Mouse (Mus musculus) heart, adult 2 months (tissue): ENCODE measurements around the gene Slc39a9. TPM values are rescaled to one million over a fixed set of nuclear protein-coding genes. Genes with fewer than 3 reads are reported as not detected.

Experiments
- DNase-seq, 2 experiments: peaks; one replicate each; pipeline ENCODE4 v3.0.0; 2021
- H3K27ac ChIP-seq: fragments of 200-600 bp; 2 replicates; pipeline ENCODE4 v1.8.1; 2022
- H3K27me3 ChIP-seq: fragments of 200-500 bp; 2 replicates; pipeline ENCODE4 v1.6.1; 2012; ENCODE audit warnings: mild to moderate bottlenecking, low read length, inconsistent platforms, mixed read lengths; ENCODE audit not compliant: control insufficient read depth, insufficient read depth
- H3K36me3 ChIP-seq: fragments of 200-500 bp; 2 replicates; pipeline ENCODE4 v1.6.1; 2012; ENCODE audit warnings: low read length, inconsistent platforms; ENCODE audit not compliant: control insufficient read depth, insufficient read depth
- H3K4me1 ChIP-seq: fragments of 200-500 bp; 2 replicates; pipeline ENCODE4 v1.6.1; 2011; ENCODE audit warnings: low read length; ENCODE audit not compliant: control insufficient read depth, insufficient read depth
- H3K4me3 ChIP-seq: fragments of 200-600 bp; 2 replicates; pipeline ENCODE4 v1.8.1; 2022
- H3K79me2 ChIP-seq: fragments of 200-500 bp; replicated peaks from 2 replicates; pipeline ENCODE4 v1.6.1; 2012; ENCODE audit warnings: mild to moderate bottlenecking, inconsistent platforms, low read length, moderate library complexity, mixed read lengths; ENCODE audit not compliant: control insufficient read depth, insufficient read depth
- H3K9ac ChIP-seq: fragments of 200-500 bp; 2 replicates; pipeline ENCODE4 v1.6.1; 2012; ENCODE audit warnings: low read depth, mild to moderate bottlenecking, control low read depth, inconsistent platforms, low read length, mixed read lengths
- CTCF ChIP-seq: fragments of 200-600 bp; IDR thresholded peaks from 2 replicates; pipeline ENCODE4 v1.8.1; 2022; ENCODE audit warnings: antibody characterized with exemption, mild to moderate bottlenecking, moderate library complexity
- EP300 ChIP-seq: fragments of 200-500 bp; IDR thresholded peaks from 2 replicates; pipeline ENCODE4 v1.6.1; 2011; ENCODE audit warnings: low read depth, low read length, control low read depth; ENCODE audit not compliant: insufficient read depth
- POLR2A ChIP-seq: fragments of 200-500 bp; IDR thresholded peaks from 2 replicates; pipeline ENCODE4 v1.6.1; 2011; ENCODE audit warnings: mild to moderate bottlenecking, low read depth, low read length, control low read depth; ENCODE audit not compliant: insufficient read depth
- WGBS: fragments of 180-500 bp; shearing (Covaris S2); methylation state at CpG from one replicate; pipeline ENCODE4 v1.1.7; 2018; 5-methylcytosine and 5-hydroxymethylcytosine counted together
- intact Hi-C: fragments of 180-260 bp; cut with DNase I; formaldehyde crosslinking; loops from one replicate; pipeline ENCODE4 v1.15.1; 2025
- polyA plus RNA-seq: library from polyadenylated mRNA; depleted of rRNA; stranded (reverse); fragments of >200 nt; gene quantifications from 2 replicates; pipeline ENCODE4 v1.2.3, GENCODE M21; 2012; rRNA removed
- total RNA-seq, 2 experiments: library from RNA; stranded (reverse); gene quantifications; 2 replicates each; pipeline ENCODE4 v1.2.3; 2021

Gene Slc39a9
- total and polyA plus RNA-seq, 3 experiments, result 15.6 to 18.1 (median 17.4) TPM

- WGBS, result 14% methylated on average over 1 of the region's 1 CpGs
- Histone ChIP-seq H3K9ac (no peak overlapping the region), H3K36me3 (no peaks in the 10 kb centered on the region), H3K4me3 (no peak overlapping the region), H3K27me3 (no peaks in the 10 kb centered on the region), H3K27ac (no peak overlapping the region), H3K4me1 (no peaks in the 10 kb centered on the region), H3K79me2 (no peaks in the 10 kb centered on the region)
- DNase-seq, result no peak
- no peak for TF ChIP-seq CTCF
- no peak for TF ChIP-seq POLR2A
- TF ChIP-seq EP300, result no peak
- intact Hi-C loops, result loop anchor here (5.0 to 10.0 kb wide), 2 partner anchors 231 to 333 kb away; no protein-coding TSS in a partner anchor
Measured at GRCm38 (mm10) chr12:80728207-80728606, 84.5 kb downstream of the Slc39a9 start.

GRCm38 (mm10) chr12:80728814-80729213 is 85.1 kb downstream of the Slc39a9 start:
- WGBS, result 44% methylated on average over 2 of the region's 2 CpGs
- Histone ChIP-seq H3K27me3 (no peaks in the 10 kb centered on the region), H3K4me1 (no peaks in the 10 kb centered on the region), H3K9ac (no peak overlapping the region), H3K27ac (no peak overlapping the region), H3K36me3 (no peaks in the 10 kb centered on the region), H3K4me3 (no peak overlapping the region), H3K79me2 (no peaks in the 10 kb centered on the region)
- DNase-seq, result no peak
- TF ChIP-seq EP300 (no peak), CTCF (peak; percentile 61), POLR2A (no peak)
- intact Hi-C loops, result loop anchor here (5.0 to 10.0 kb wide), 2 partner anchors 232 to 334 kb away; no protein-coding TSS in a partner anchor

- TF ChIP-seq CTCF, result no peak
- no peak overlapping the region for H3K4me3 ChIP-seq
- WGBS, result 68% methylated on average over 12 of the region's 12 CpGs
Measured at GRCm38 (mm10) chr12:80729758-80730530, 86.3 kb downstream of the Slc39a9 start.

GRCm38 (mm10) chr12:80730567-80730966 is 86.9 kb downstream of the Slc39a9 start:
- WGBS, result 6% methylated on average over 9 of the region's 9 CpGs
- H3K79me2 ChIP-seq, result no peaks in the 10 kb centered on the region
- H3K27ac ChIP-seq, result no peak overlapping the region
- intact Hi-C loops, result loop anchor here (2.0 kb wide), 1 partner anchor 28 kb away; no protein-coding TSS in a partner anchor
- TF ChIP-seq EP300 (no peak), POLR2A (no peak), CTCF (peak; percentile 66)
- no peak overlapping the region for H3K4me3 ChIP-seq
- no peak overlapping the region for H3K9ac ChIP-seq
- no peaks in the 10 kb centered on the region for H3K4me1 ChIP-seq
- no peaks in the 10 kb centered on the region for H3K36me3 ChIP-seq
- peak; percentile 26 to 31 for DNase-seq
- H3K27me3 ChIP-seq, result no peaks in the 10 kb centered on the region

More at GRCm38 (mm10) chr12:80729758-80730530, 86.3 kb downstream of the Slc39a9 start:
- H3K27ac ChIP-seq, result no peak overlapping the region
- H3K27me3 ChIP-seq, result no peaks in the 10 kb centered on the region
- H3K9ac ChIP-seq, result no peak overlapping the region
- no peak for DNase-seq
- no peaks in the 10 kb centered on the region for H3K79me2 ChIP-seq
- intact Hi-C loops, result loop anchor here (2.0 to 10.0 kb wide), 3 partner anchors 29 to 335 kb away; no protein-coding TSS in a partner anchor
- H3K36me3 ChIP-seq, result no peaks in the 10 kb centered on the region
- H3K4me1 ChIP-seq, result no peaks in the 10 kb centered on the region

Other genes starting within 250 kb of the Slc39a9 start
- 10 to 100 TPM; 32.4 to 38.1 TPM for gene Dcaf5, start 207.3 kb upstream of the Slc39a9 start, total RNA-seq
- gene Dcaf5, start 207.3 kb upstream of the Slc39a9 start, polyA plus RNA-seq, result 15.9 and 24.9 TPM in 2 replicates
- 10 to 100 TPM; 12.9 to 16.8 TPM for gene Exd2, start 180.8 kb upstream of the Slc39a9 start, total RNA-seq
- gene Exd2, start 180.8 kb upstream of the Slc39a9 start, polyA plus RNA-seq, result 10.2 and 16.4 TPM in 2 replicates
- 1 to 10 TPM; 2.0 to 3.0 TPM for gene Galnt16, start 125.6 kb upstream of the Slc39a9 start, total RNA-seq
- gene Galnt16, start 125.6 kb upstream of the Slc39a9 start, polyA plus RNA-seq, result 3.0 and 3.4 TPM in 2 replicates
- gene Erh, start 458 bp downstream of the Slc39a9 start, total RNA-seq, result 10 to 100 TPM; 17.9 to 23.8 TPM
- gene Erh, start 458 bp downstream of the Slc39a9 start, polyA plus RNA-seq, result 22.4 and 29.5 TPM in 2 replicates
- gene Plekhd1, start 48.7 kb downstream of the Slc39a9 start, total RNA-seq, result not detected
- gene Plekhd1, start 48.7 kb downstream of the Slc39a9 start, polyA plus RNA-seq, result 0.27 and 0.41 TPM in 2 replicates
- gene Ccdc177, start 116.8 kb downstream of the Slc39a9 start, total RNA-seq, result under 1 TPM in 1 of 2 experiments, not detected in 1; 0.05 TPM
- not detected in 2 replicates for gene Ccdc177, start 116.8 kb downstream of the Slc39a9 start, polyA plus RNA-seq
- 10 to 100 TPM; 67.4 to 78.6 TPM for gene Susd6, start 146.6 kb downstream of the Slc39a9 start, total RNA-seq
- 50.1 and 75.8 TPM in 2 replicates for gene Susd6, start 146.6 kb downstream of the Slc39a9 start, polyA plus RNA-seq